Mouse (Mus musculus): ENCODE results near the gene 6030498E09Rik. TPM values are rescaled to one million over a fixed set of nuclear protein-coding genes. Genes with fewer than 3 reads are reported as not detected.

6030498E09Rik gene
- polyA plus RNA-seq (2016; fragmentation: Nextera tagmentation; extraction: Ambion mirVana), result not detected in 2 replicates

DNA sequence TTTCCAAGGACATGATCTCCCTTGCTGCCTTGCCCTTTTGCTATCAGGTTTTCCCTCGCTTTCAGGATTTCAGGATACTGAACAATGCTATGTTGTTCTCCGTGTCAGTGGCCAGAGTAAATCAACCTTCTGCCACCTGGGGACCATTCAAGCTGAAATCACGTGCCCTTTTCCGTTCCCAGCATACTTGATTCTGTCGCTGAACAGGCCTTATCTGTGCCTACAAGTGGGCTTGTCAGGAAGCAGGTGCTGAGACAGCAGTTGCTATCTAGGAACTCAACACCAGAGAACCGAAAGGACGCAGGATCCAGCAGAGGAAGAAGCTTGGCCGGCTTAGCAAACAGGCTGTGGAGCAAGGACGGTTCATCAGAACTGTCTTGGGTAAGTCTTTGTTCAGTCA, at the start of gene 6030498E09Rik:
Gene 6030498E09Rik, plus strand, starts transcription at position 194 of the 400 bp plus-strand sequence.
- no peak within 1 kb of the TSS for H3K4me3 ChIP-seq
- DNase-seq (ENCODE audit: extremely low spot score, low spot score), result no peak
- H3K4me1 ChIP-seq, result no peaks in the 10 kb centered on the region
- no peak within 1 kb of the TSS for H3K27ac ChIP-seq
- 76% methylated on average over 9 of the region's 9 CpGs for whole genome bisulfite sequencing
- H3K9me3 ChIP-seq, result no peaks in the 10 kb centered on the region
- no peaks in the 10 kb centered on the region for H3K27me3 ChIP-seq (ENCODE audit: poor library complexity, severe bottlenecking)
- H3K36me3 ChIP-seq (replicated peaks), result no peaks in the 10 kb centered on the region

DNA sequence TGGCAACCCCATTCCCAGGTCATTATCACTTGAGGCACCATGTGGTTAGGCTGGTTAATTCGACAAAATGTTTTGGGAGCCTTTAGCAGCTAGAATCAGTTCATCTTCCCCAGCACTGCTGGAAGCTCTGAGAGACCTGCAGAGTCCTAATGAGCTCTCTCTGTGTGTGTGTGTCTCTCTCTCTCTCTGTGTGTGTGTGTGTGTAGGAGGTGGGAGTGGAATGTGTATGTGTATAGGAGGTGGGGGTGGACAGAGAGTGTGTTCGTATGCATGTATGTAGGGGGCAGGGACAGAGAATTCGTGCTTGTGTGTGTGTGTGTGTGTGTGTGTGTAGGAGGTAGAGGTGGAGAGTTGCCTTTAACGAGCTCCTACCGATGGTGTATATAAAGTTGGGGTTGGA, 42.4 kb upstream of the 6030498E09Rik start:
- Histone ChIP-seq H3K4me3 (no peak overlapping the region), H3K36me3 (replicated peaks) (no peaks in the 10 kb centered on the region), H3K9me3 (no peaks in the 10 kb centered on the region), H3K27ac (no peak overlapping the region), H3K27me3 (ENCODE audit: poor library complexity, severe bottlenecking) (peaks cover 51% of the 10 kb centered on the region), H3K4me1 (peaks cover 19% of the 10 kb centered on the region)
- DNase-seq (ENCODE audit: extremely low spot score, low spot score), result no peak
- WGBS, result 44% methylated on average over 5 of the region's 5 CpGs

DNA sequence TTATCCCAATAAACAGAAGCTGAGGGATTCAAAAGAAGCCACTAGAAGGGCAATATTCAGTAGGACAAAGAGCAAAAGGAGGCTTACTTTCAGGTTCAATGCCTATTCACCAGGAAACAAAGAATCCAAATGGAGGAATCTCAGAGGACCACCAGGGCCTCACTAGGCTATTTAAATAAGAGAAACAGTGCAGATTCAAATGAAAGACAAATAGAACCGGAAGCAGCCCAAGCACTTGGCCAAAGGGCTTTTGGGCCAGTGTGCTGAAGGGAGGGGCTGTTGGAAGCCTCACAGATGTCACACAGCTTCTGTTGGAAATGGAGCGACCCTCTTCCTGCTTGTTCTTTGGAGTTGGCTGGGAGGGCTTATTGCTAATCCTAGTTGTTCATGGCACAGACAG, 41.8 kb upstream of the 6030498E09Rik start:
- 43% methylated on average over 2 of the region's 2 CpGs for WGBS
- Histone ChIP-seq H3K9me3 (no peaks in the 10 kb centered on the region), H3K4me3 (no peak overlapping the region), H3K27me3 (ENCODE audit: poor library complexity, severe bottlenecking) (peaks cover 57% of the 10 kb centered on the region), H3K36me3 (replicated peaks) (no peaks in the 10 kb centered on the region), H3K27ac (no peak overlapping the region), H3K4me1 (peaks cover 19% of the 10 kb centered on the region)
- no peak for DNase-seq (ENCODE audit: extremely low spot score, low spot score)

DNA sequence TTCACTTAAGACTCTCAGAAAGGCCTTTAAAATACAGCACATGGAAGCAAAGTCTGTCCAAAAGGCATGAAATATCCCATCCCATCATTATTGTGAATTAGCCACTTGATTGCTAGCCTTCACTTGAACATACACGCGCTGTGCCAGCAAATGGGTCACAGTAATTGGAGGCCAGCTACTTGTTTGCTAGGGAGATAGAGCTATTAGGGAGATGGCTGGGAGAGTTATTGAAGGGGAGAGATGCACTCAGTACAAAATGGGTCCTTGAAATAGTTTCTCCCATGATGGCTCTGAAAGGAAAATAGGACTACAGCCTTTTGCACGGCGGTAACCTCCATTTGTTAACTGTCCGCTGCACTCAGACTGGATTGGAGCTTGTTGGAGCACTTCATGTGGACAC, 38.8 kb upstream of the 6030498E09Rik start:
- H3K27ac ChIP-seq, result no peak overlapping the region
- no peak for DNase-seq (ENCODE audit: extremely low spot score, low spot score)
- no peak overlapping the region for H3K4me3 ChIP-seq
- peaks cover 18% of the 10 kb centered on the region for H3K4me1 ChIP-seq
- no peaks in the 10 kb centered on the region for H3K36me3 ChIP-seq (replicated peaks)
- peaks cover 55% of the 10 kb centered on the region for H3K27me3 ChIP-seq (ENCODE audit: poor library complexity, severe bottlenecking)
- WGBS, result 95% methylated on average over 5 of the region's 5 CpGs
- H3K9me3 ChIP-seq, result no peaks in the 10 kb centered on the region

DNA sequence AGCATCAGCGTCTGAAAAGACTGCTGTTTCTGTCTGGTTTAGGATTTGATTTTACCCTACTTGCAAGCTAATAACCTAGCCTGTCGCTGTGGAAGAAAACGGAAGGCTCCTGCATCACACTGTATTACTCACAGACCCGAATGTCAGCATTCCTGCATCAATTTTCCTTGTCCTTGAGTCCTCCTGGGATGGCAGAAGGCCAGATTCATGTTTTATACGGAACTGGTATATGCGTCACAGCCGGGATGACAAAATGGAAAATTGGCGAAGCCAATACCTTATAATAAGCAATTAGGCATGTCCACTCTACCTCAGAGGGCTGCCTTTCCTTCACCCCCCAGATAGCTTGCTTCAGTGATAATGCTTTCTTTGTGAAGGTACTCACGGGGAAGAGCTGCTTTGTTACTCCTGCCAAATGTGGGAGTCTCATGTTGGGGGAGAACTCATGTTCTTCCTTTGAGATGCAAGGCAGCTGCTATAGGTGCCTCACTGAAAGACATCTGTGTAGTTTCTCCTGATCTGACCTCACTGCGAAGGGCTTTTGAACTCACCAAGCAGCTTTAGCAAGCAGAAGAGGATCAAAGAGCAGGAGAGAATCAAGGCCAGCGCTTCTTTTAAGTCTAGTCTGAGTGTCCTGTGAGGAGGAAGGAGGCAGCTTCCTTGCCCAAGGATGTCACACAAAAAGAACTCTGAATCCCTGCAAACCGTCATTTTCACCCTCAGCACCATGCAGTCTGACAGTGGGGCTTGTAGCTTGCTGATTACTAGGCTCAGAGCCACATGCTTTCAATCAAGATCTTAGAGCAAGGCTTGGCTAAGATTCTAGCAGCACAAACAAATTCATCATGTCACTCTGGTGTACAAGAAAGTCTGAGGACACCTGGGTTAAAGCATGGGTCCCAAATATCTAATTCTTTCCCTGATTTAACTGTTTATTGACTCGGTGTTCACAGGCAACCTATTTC, 37.3 kb upstream of the 6030498E09Rik start:
- Histone ChIP-seq H3K27ac (no peak overlapping the region), H3K36me3 (replicated peaks) (no peaks in the 10 kb centered on the region), H3K27me3 (ENCODE audit: poor library complexity, severe bottlenecking) (peaks cover 63% of the 10 kb centered on the region), H3K4me1 (peaks cover 10% of the 10 kb centered on the region), H3K9me3 (no peaks in the 10 kb centered on the region), H3K4me3 (no peak overlapping the region)
- WGBS, result 64% methylated on average over 13 of the region's 13 CpGs
- no peak for DNase-seq (ENCODE audit: extremely low spot score, low spot score)

DNA sequence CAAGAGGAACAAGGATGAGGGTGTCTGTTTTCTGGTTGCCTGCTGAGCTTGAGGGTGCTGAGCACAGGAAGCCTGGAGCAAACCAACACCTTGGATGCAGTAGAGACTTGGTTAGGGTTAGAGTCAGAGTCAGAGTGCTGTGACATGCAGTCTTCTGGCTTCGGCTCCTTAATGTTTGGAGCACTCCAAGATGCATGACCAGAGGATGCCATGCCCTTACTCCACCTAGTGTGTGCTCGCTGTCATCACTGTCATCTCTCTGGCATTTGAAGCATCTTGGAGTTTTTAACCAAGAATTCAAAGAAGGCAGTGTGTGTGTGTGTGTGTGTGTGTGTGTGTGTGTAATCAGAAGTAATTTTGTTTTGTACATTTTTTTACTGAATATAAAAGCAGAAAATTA, 1.0 kb upstream of the 6030498E09Rik start:
- no peaks in the 10 kb centered on the region for H3K27me3 ChIP-seq (ENCODE audit: poor library complexity, severe bottlenecking)
- WGBS, result 81% methylated on average over 2 of the region's 2 CpGs
- DNase-seq (ENCODE audit: extremely low spot score, low spot score), result no peak

GRCm38 (mm10) chrX:38771886-38772285, 585 bp upstream of the 6030498E09Rik start:
- Histone ChIP-seq H3K4me3 (no peak overlapping the region), H3K27ac (no peak overlapping the region), H3K9me3 (no peaks in the 10 kb centered on the region), H3K36me3 (replicated peaks) (no peaks in the 10 kb centered on the region), H3K4me1 (no peaks in the 10 kb centered on the region), H3K27me3 (ENCODE audit: poor library complexity, severe bottlenecking) (no peaks in the 10 kb centered on the region)
- 52% methylated on average over 3 of the region's 3 CpGs for WGBS
- DNase-seq (ENCODE audit: extremely low spot score, low spot score), result no peak

More for the DNA sequence above, 1.0 kb upstream of the 6030498E09Rik start:
- Histone ChIP-seq H3K27ac (no peak overlapping the region), H3K4me3 (no peak overlapping the region), H3K9me3 (no peaks in the 10 kb centered on the region), H3K4me1 (no peaks in the 10 kb centered on the region), H3K36me3 (replicated peaks) (no peaks in the 10 kb centered on the region)

DNA sequence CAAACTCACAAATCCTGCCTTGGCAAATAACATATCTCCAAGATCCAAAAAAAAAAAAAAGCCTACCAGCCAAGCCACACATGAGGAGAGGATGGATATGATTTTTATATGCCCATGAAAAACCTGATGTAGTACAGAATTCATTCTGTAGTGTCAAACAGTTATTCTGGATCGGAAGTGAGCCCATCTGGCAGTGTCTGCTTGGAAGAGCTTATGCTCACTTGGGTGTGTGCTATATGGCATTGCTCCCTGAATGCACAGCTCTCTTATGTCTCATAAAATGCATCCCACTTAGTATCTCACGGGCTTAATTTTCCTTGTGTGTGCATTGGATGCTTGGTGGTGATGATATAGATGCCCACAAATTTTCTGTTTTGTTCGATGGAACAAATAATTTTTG, 21.9 kb downstream of the 6030498E09Rik start:
- no peak overlapping the region for H3K4me3 ChIP-seq
- H3K27me3 ChIP-seq (ENCODE audit: poor library complexity, severe bottlenecking), result no peaks in the 10 kb centered on the region
- WGBS, result 76% methylated on average over 3 of the region's 3 CpGs
- no peak overlapping the region for H3K27ac ChIP-seq
- no peak for DNase-seq (ENCODE audit: extremely low spot score, low spot score)
- no peaks in the 10 kb centered on the region for H3K36me3 ChIP-seq (replicated peaks)
- H3K9me3 ChIP-seq, result no peaks in the 10 kb centered on the region
- no peaks in the 10 kb centered on the region for H3K4me1 ChIP-seq

GRCm38 (mm10) chrX:38813934-38814333, 41.5 kb downstream of the 6030498E09Rik start:
- 81% methylated on average over 3 of the region's 3 CpGs for WGBS
- no peak overlapping the region for H3K27ac ChIP-seq
- no peaks in the 10 kb centered on the region for H3K27me3 ChIP-seq (ENCODE audit: poor library complexity, severe bottlenecking)
- no peaks in the 10 kb centered on the region for H3K9me3 ChIP-seq
- no peaks in the 10 kb centered on the region for H3K4me1 ChIP-seq
- no peak overlapping the region for H3K4me3 ChIP-seq
- DNase-seq (ENCODE audit: extremely low spot score, low spot score), result no peak
- no peaks in the 10 kb centered on the region for H3K36me3 ChIP-seq (replicated peaks)

DNA sequence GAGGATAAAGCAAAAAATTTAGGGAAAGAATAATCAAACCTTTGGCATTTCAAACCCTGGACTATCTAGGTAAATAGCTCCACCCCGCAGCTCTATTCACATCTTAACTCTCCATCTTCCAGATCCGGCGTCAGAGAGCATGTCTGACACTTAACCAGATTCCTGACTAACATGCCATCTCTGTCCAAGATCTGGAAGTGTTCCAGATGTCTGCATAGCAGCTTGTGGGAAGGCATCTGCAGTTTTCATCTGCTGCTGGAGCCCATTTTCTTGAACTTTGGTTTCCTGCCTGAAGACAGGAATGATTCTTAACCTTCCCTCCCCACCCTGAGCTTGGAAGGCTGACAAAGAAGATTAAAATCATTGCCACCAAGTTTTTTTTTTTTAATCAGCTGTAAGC, 44.4 kb downstream of the 6030498E09Rik start:
- Histone ChIP-seq H3K9me3 (no peaks in the 10 kb centered on the region), H3K27ac (no peak overlapping the region), H3K27me3 (ENCODE audit: poor library complexity, severe bottlenecking) (no peaks in the 10 kb centered on the region), H3K36me3 (replicated peaks) (no peaks in the 10 kb centered on the region), H3K4me3 (no peak overlapping the region), H3K4me1 (no peaks in the 10 kb centered on the region)
- no peak for DNase-seq (ENCODE audit: extremely low spot score, low spot score)
- WGBS, result 85% methylated on average over 3 of the region's 3 CpGs

- DNase-seq (ENCODE audit: extremely low spot score, low spot score), result no peak
- Histone ChIP-seq H3K4me1 (no peaks in the 10 kb centered on the region), H3K9me3 (no peaks in the 10 kb centered on the region), H3K27me3 (ENCODE audit: poor library complexity, severe bottlenecking) (no peaks in the 10 kb centered on the region), H3K27ac (no peak overlapping the region), H3K36me3 (replicated peaks) (no peaks in the 10 kb centered on the region), H3K4me3 (no peak overlapping the region)
- 71% methylated on average over 1 of the region's 1 CpGs for WGBS
Observed at GRCm38 (mm10) chrX:38958571-38958970, 186.1 kb downstream of the 6030498E09Rik start.

DNA sequence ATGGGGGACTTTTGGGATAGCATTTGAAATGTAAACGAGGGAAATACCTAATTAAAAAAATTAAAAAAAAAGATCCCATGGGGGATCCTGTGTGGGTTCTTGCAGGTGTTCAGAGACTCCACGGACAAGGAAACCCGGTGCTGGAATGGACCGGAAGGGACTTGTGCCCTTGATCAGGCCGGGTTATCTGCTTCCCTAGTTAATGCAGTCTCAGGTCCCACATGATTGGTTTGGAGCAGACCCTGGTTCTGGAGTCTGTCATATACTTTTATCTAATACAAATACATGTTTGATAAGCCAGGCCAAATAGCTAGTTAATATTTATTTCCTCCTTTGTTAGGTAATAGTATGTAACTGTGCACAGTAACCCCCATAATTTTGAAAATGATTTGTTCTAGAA, 223.8 kb downstream of the 6030498E09Rik start:
- no peaks in the 10 kb centered on the region for H3K27me3 ChIP-seq (ENCODE audit: poor library complexity, severe bottlenecking)
- no peak overlapping the region for H3K27ac ChIP-seq
- H3K4me1 ChIP-seq, result no peaks in the 10 kb centered on the region
- H3K36me3 ChIP-seq (replicated peaks), result no peaks in the 10 kb centered on the region
- no peak for DNase-seq (ENCODE audit: extremely low spot score, low spot score)
- no peak overlapping the region for H3K4me3 ChIP-seq
- H3K9me3 ChIP-seq, result no peaks in the 10 kb centered on the region
- WGBS, result 90% methylated on average over 5 of the region's 5 CpGs
